Mouse (Mus musculus) erythroblast, embryonic 14.5 days (primary cell): ENCODE measurements at regions not wholly inside any gene's neighbourhood (a gene's known extent, or its start where the extent isn't known, plus 50 kb on each side); places are given as distances from the start of the nearest gene placed in this dataset.

Experiments used
- GATA1 ChIP-seq: IDR thresholded peaks from 2 replicates; pipeline ENCODE4 v1.6.1; 2012; ENCODE audit warnings: low read length, inconsistent platforms, mixed read lengths
- TAL1 ChIP-seq: IDR thresholded peaks from 3 replicates; pipeline ENCODE4 v1.6.1; 2012; ENCODE audit warnings: low read length, inconsistent platforms, mixed read lengths

DNA sequence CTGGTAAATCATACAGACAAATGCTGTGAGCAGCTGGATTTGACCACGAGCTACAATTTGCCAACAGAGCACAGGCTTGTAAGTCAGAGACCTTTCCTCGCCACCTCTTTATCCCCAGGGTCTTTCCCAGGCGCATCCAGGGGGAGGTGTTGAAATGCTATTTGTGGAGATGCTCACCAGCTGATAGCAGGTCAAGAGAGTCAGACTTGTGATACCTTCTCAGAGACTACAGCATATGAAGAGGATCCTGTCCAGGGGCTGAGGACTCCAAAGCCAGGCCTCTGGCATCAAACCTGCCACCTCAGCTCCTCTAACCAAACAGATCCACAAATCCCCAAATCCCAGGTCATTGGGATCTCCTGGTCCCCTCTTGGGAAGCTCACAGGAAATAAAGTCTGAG lies 130.9 kb downstream of the Kdr start:
- TF ChIP-seq TAL1, result no peak
- no peak for TF ChIP-seq GATA1
